Mouse (Mus musculus): ENCODE measurements around the gene Mrps23. TPM values are rescaled to one million over a fixed set of nuclear protein-coding genes. Genes with fewer than 3 reads are reported as not detected.
"Not testable (repeated sequence)": the region's sequence is repeated elsewhere in the genome, so short reads cannot be mapped to it uniquely, and the experiment has no call there.

Gene Mrps23
- total RNA-seq, 2 experiments from 2014 or later, result 97.6 to 102 TPM

DNA sequence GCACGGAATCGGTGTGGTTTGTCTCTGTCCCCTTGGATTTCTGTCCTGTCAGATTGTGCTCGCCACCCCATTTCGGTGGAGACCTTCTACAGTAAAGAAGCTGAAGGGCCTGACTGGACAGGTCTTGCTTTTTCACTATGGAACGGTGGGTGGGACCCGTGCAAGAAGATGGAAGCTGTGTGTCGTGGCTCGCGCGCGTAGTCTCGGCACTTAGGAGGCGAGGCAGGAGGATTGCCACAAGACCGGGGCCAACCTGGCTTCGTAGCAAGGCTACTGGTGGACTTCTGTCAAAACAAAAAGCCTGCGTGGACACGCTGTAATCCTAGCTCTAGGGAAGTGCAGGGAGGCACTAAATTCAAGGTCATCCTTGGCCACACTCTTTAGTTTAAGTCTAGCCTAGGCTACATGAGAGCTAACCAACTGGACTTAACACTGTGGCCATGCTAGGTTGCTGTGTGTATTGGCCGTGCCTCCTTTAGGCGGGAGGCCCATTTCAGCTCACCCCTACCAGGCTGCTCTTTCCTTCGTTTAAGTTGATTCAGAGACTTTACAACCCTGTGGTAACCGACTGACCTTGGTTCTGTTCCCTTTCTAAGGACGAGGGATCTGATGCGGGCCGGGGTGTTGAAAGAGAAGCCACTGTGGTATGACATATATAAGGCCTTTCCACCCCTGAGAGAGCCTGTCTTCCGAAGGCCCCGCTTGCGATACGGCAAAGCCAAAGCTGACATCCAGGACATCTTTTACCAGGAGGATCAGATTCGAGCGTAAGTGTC, 593 bp downstream of the Mrps23 start:
- DNase-seq (ENCODE audit: low spot score in 2 of 2), result no peak

DNA sequence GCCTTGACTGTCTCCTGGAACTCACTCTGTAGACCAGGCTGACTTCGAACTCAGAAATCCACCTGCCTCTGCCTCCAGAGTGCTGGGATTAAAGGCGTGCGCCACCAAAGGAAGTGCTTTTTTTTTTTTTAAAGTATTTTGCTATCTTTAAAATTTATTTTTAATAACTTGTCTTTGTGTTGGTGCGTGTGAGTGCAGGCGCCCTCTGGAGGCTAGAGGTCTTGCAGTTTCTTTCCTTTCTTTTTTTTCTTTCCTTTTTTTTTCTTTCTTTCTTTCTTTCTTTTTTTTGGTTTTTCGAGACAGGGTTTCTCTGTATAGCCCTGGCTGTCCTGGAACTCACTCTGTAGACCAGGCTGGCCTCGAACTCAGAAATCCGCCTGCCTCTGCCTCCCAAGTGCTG, 2.4 kb downstream of the Mrps23 start:
- DNase-seq (ENCODE audit: low spot score in 2 of 2), result not testable (repeated sequence)

DNA sequence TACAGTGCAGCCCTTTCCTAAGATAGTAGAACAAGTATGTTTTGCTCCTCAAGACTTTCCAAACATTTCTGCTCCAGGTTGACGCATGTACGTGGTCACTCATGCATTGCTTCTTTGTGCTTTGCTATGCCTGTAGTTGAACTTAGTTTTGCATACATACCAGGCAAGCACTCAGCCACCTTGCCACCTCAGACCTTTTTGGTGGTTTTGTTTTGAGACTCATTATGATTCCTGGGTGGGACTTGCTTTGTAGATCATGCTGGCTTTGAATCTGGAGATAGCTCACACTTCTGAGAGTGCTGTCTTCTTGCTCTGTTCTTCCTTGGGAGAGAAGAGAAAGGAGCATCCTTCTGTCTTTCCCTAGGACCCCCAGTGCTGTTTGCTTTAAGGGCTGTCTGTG, 3.5 kb downstream of the Mrps23 start:
- DNase-seq (ENCODE audit: low spot score in 2 of 2), result no peak

DNA sequence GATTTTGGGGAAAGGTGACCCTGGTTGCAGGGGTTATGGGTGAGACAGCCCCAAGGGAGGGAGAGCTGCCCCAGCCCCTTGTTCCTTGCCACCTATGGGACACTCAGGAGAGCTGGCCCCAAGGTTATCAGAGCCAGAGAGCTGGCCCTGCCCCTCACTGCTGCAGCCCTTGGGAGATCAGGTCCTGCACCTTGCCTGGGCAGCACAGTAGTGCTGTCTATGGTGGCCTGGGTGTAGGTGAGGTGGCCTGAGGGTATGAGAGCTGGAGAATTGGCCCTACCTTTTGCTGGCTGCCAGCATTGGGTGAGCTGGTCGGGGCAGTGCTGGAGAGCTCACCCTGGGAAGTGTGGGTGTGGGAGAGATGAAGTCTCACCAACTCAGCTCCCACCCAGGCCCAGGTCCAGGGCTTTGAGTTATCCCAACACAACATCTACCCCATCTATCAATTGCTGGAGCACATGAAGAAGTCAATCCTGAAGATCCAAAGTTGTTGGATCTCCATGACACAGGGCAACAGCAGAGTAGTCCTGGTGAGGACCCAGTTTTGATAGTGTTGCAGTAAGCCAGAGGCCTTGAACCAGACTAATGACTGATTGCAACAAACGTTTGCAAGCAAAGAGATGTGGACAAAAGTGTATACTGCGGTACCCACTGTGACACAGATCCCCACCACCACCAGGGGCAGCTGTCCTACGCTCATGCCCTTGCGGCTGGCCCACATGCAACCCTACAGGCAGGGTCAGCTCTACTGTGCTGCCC, 7.8 kb downstream of the Mrps23 start:
- no peak for DNase-seq (ENCODE audit: low spot score in 2 of 2)

DNA sequence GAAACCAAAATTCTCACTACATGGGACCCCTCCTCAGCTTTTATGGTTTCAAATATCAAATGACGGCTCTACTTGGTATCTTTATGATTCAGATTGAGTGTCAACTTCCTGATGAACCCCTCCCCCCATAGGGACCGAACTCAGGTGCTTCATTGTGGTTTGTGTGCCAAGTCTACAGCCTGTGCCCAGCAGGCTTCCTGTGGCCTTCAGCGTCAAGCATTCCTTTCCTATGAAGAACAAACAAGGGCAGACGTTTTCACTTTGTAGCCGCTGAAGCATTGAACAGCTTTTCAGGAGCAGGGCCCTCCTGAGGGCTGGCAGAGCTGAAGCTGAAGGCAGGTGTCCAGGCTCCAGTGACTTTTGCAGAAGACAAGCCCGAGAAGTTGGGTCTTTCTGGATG, 9.6 kb downstream of the Mrps23 start:
- DNase-seq (ENCODE audit: low spot score in 2 of 2), result no peak

DNA sequence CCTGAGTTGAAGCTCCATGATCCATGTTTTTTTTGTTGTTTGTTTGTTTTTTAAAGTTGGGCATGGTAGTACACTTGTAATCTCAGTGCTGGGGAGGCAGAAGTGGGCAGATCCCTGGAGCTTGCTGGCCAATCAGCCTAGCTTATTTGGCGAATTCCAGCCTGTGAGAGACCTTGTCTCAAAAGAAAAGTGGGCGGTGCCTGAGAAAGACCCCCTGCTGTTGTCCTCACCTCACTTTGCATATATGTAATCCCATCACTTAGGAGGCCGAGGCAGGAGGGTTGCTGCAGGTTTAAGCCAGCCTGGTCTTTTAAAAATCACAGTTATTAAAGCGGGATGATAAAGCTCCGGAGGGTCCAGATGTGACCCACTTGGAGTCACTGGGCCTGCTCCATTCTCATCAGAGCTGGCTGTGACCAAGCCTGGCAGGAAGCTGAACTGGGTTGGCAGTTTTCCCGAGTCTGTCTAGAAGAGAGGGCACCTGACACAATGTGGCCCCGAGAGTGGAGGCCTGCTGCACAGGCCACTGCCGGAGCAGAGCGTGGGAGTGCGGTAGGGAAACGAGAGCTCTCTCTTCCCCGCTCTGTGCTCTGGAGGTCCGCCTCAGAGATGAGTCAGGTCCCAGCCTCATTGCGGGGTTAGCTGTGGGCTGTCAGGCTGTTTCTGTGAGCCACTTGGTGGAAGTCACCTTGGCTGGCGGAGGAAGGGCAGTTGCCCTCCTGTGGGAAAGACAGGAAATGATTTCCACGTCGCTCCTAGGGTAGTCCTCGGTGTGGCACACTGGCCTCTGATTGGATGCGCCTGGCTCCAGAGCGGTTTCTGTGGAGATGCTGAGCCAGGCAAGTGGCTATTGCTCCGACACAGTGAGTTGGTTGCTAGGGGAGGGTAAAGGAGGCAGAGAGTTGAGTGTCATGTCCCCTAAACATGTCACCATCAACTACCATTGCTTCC, 11.0 kb downstream of the Mrps23 start:
- DNase-seq (ENCODE audit: low spot score in 2 of 2), result no peak

DNA sequence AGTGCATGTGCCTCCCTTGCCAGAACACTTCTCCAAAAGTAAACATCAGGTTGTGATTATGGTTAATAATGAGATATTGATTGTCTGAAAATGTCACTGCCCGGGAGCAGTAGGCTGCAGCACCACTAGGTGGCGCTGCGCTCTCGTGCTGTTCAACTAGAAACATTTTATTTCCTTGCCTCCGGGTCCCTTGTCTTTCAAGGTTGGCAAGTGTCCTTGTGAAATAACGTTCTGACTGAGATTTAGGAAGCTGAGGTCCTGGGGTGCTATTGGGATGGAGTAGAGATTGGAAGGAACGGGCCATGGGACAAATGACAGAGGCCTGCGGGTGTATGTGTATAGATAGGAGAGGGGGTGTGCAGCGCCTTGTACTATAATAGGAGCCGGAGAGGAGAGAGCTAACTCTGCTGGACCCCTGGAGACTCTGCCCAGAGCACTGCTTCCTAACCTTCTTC, 12.1 kb downstream of the Mrps23 start:
- DNase-seq (ENCODE audit: low spot score in 2 of 2), result peak; percentile 42 to 58

DNA sequence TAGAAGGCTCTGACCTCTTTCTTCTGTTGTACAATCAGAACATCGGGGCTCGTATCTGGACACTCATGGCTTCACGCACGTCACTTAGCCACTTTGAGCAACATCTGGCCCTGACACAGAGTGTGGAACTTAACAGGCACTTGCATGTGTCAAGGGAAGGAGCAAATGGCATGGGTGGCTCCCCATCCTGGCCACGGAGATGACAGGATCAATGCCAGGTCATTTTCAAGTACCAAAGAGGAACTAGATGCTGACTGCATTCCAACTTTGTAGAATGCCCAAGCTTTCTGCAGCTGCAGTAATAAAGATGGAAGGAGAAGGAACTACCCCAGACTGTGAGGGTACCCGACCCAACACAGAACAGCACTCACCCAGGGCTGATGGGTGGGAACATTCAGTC, 14.0 kb downstream of the Mrps23 start:
- DNase-seq (ENCODE audit: low spot score in 2 of 2), result no peak

DNA sequence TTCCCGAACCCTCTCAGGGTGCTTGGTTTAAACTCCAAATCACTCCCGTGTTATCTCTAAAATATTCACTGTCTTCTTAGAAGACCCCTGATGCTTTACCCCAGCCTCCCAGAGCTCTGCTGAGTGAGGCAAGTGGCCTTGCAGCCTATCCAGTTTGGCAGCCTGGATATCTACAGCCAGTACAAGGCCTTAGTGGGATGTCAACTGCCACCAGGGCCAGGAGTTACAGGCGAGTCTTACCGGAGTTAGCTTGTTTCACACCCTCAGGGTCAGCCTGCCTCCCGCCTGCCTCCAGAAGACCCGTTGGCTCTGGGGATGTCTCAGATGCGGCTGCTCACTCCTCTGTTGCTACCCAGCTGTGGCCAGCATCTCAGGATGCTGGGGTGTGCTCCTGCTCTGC, 14.4 kb downstream of the Mrps23 start:
- DNase-seq (ENCODE audit: low spot score in 2 of 2), result no peak

DNA sequence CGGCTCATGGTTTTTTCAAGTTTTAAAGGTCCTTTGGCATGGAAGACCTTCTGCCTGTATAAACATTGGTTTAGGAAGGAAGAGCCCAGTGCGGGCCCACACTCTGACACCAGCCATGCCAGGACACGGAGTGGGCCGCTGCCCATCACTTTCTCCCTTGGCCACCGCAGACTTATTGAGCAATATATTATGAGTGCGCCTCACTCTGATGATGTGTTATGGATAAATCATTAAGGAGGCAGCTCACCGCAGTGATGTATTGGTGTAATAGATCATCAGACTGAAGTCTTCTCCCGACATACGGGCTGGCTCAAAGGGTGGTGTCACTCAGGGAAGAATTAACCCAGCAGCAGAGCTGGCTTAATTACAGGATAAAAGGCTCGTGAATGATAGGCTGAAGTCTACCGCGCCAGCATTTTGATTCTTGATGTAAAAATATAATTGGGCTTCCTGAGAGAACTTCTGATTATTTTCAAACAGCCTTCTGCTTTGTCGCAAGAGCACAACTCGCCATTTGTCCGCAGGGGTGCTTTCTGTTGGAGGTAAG, 17.8 kb downstream of the Mrps23 start:
- no peak for DNase-seq (ENCODE audit: low spot score in 2 of 2)

DNA sequence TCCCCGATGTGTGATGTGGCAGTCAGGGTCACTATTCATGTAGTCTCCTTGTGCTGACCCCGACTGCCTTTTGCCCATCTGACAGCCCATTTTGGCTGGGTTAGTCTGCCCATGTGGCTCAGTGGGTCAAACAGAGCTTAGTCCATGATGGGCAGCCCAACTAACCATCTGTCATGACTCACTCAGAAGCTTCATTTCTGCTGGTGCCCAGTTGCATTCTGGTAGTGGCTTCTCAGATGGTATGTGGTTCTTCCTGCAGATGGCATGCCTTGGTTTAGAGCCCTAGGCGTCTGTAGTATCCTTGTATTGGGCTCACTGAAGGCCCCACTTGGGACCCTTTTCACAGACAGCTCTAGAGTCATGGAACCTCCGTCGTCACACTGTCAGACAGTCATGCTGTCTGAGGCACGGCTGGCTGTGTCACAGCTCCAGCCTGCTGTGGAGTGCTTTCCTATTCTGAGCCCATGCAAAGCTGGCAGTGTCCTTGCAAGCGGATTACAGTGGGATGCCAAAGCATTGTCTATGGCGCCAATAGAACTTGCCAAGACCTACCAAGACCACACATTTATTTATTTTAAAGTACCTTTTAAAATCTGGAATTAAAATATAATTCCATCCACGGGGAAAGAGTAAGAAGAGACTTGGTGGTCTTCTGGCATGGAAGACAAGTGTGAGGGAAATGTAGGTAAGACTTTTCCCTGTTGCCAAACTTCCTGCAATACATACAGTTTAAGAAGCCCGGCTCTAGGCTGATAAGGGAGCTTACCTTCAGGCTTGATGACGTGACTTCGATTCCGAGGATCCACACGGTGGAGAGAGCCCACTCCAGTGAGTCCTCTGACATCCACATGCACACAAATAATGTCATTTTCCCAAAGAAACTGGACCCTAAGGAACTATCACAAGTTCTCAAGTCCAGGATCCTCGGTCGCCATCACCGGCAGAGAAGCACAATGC, 23.1 kb downstream of the Mrps23 start:
- DNase-seq (ENCODE audit: low spot score in 2 of 2), result no peak

DNA sequence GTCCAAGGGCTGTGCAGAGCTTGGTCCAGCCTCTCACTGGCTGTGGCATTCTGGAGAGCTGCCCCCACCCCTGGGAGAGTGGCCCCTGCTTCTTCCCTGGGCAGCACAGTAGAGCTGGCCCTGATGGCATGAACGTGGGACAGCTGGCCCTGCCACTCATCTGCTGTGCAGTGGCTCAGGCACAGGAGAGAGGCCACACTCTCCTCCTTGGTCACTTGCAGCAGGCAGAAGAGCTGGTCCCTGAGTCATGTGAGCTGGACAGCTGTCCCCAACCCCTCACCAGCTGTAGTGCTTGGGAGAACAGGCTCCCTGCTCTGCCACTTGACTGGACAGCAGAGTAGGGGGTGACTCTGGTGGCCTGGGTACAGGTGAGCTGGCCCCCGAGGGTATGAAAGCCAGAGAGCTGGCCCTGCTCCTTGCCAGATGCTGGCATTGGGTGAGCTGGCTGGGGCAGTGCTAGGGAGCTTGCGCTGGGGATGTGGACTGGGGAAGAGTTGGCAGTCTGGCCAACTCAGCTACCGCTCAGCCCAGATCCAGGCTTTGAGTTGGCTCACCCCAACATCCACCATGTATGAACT, 27.1 kb downstream of the Mrps23 start:
- peak in 1 of 2 experiments; percentile 71 for DNase-seq (ENCODE audit: low spot score in 2 of 2)

DNA sequence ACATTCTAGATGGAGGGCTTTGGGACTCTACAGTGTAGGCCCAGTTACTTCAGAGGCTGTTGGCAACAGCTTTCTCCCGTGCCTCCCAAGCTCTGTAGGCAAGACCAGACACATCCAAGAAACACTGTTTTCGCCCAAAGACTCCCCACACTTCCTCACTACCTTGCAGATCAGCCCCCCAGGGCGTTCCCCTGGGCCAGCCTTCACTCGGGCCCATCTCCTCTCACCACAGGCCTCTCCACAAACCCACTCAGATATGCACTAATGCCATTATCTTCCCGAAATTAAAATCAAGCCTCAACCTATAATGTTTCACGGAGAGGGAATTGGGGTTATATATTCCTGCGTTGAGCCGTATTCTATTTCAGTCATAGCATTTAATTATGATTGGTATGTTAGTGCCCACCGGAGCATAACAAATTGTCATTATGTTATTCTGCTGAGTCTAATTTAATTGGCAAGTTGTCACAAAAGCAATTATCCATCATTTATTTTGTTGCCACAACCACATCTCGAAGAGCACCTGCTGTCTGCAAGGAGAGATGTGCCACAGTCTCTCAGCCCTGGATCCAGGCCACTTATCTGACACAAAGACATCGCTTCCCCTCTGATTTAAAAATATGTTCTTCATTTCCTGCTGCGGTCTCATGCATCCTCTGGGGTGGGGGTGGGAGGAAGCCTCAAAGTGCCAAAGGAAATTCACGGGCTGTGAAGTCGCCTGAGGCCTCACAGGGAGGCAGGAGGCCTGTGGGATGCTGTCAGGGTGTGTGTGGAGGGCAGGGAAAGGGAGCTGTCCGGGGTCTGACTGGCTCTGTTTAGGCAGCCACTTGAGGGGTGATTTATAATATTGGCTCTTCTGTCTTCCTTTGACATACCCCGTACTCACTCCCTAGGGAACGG, 29.6 kb downstream of the Mrps23 start:
- DNase-seq (ENCODE audit: low spot score in 2 of 2), result no peak

DNA sequence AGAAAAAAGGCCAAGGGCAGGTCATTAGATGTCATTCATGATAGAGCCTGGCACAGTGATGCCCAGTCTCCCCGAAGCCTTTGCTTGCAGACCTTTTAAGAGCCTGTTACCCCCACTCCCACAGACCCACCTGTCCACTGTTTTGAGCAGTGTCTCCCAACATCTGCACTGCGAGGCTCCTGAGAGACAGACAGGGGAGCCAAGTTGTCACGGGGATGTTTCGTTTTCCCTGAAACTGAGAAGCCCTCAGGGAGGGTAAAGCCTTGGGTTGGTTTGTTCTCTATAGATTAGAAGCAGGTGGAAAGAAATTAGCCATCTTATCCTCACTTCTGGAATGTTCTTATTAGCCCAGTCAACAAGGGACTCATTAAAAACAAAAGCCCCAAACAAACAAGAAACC, 30.6 kb downstream of the Mrps23 start:
- DNase-seq (ENCODE audit: low spot score in 2 of 2), result no peak

DNA sequence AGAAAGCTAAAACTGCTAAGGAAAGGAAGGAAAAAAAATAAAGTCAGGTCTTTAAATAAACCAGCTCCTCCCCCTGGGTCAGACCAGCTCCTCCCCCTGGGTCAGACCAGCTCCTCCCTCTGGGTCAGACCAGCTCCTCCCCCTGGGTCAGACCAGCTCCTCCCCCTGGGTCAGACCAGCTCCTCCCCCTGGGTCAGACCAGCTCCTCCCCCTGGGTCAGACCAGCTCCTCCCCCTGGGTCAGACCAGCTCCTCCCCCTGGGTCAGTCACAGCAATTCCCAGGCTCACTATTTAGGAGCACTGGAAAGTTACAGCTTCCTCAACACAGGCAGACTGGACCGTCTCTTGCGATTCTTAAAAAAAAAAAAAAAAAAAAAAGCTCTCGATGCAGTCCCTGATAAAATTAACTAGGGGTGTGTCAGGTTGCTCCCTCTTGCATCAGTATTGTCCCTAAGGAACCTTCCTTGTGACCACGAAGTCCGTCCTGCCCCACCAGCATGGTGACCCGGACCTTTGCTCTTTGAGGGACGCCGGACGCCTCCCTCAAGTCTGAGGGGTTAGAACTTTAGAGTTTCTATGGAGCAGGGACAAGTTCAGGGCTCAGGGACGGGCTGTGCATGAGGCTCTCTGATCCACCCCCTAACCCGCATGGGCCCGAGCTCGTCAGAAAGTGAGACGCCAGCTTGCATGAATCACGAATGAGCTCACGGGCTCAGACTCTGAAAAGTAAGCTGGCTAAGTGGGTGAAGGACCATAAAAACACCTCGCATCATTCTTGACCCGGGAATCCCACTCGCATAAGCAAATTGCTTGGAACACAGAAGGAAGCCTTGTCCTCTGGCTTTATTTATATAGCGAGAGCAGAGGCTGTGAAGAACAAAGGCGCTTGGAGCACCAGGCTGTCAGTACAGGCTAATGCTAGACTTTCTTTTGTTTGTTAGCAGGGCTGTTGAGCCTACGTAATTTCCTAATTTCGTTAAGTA, 31.3 kb downstream of the Mrps23 start:
- DNase-seq (ENCODE audit: low spot score in 2 of 2), result no peak

DNA sequence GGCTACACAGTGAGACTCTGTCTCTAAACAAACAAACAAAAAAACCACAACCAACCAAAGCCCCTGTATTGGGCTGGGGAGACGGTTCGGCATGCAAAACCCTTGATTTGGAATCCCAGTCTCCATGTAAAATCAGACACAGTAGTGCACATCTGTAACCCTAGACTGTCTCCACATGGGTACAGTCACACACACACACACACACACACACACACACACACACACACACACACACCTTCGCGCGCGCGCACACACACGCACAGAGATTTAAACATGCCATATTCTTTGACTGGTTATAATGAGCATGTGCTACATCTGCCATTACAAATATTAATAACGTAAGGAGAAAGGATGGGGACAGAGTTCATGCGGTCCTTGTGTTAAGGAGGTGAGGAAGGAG, 36.1 kb downstream of the Mrps23 start:
- DNase-seq (ENCODE audit: low spot score in 2 of 2), result no peak

DNA sequence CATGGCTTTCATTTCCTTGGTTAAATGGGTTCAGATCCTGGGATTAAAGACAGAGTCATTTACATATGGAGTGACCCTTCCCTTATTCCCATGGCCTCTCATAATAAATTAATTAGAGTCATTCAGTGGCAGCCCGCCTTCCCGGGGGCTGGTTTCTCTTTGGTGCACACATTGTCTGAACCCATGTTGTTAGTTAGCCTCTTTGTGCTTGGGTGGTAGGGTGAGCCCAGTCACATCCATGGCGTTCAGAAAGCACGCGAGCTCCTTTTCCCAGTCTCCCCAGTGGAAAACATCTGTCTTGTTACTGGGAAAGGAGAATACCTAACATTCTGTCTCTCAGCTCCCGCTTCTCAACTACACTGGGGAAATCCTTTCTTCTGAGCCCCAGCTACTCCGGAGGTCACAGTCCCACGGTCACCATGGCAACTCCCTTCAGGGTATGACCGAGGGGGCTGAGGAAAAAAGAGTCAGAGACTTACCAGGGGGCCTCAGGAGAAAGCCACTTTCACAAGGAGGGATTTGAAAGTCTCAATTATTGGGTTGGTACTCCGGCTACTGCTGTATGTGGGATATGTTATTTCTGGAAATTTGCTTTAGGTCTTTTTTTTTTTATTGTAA, 36.7 kb downstream of the Mrps23 start:
- no peak for DNase-seq (ENCODE audit: low spot score in 2 of 2)
